Mouse (Mus musculus) MEL (cell line): ENCODE measurements at regions not wholly inside any gene's neighbourhood (a gene's known extent, or its start where the extent isn't known, plus 50 kb on each side); places are given as distances from the start of the nearest gene placed in this dataset.

Experiments
- DNase-seq: peaks from one replicate; pipeline ENCODE4 v3.0.0; 2011; ENCODE audit warnings: low read depth, low spot score
- H3K27ac ChIP-seq: 2 replicates; pipeline ENCODE4 v1.5.1; 2012; ENCODE audit warnings: low read depth, mild to moderate bottlenecking, control low read depth, low read length, moderate library complexity; ENCODE audit not compliant: control insufficient read depth
- H3K27me3 ChIP-seq, 2 experiments: fragments of 150-350 bp in 1 of 2; sonication (generic) in 1 of 2; 2 replicates each; pipeline ENCODE4 v1.6.1; 2012; ENCODE audit warnings: low read length in 2 of 2, mild to moderate bottlenecking in 2 of 2, improper control_type of control experiment in 1 of 2, moderate library complexity in 1 of 2; ENCODE audit not compliant: insufficient read depth in 2 of 2, control insufficient read depth in 1 of 2
- H3K36me3 ChIP-seq, 2 experiments: 2 replicates each; pipeline ENCODE4 v1.6.1; 2012 to 2014; ENCODE audit warnings: low read length in 2 of 2, improper control_type of control experiment in 1 of 2, inconsistent platforms in 1 of 2, mild to moderate bottlenecking in 1 of 2; ENCODE audit not compliant: insufficient read depth in 2 of 2, control insufficient read depth in 1 of 2
- H3K4me1 ChIP-seq, 2 experiments: fragments of 150-350 bp in 1 of 2; sonication (generic) in 1 of 2; 2 replicates each; pipeline ENCODE4 v1.6.1; 2012; ENCODE audit warnings: low read length in 2 of 2, improper control_type of control experiment in 1 of 2, mild to moderate bottlenecking in 1 of 2; ENCODE audit not compliant: insufficient read depth in 2 of 2, control insufficient read depth in 1 of 2
- H3K4me3 ChIP-seq, 2 experiments: fragments of 150-350 bp in 1 of 2; sonication (generic) in 1 of 2; 2 replicates each; pipeline ENCODE4 v1.5.1; 2012; ENCODE audit warnings: low read depth in 2 of 2, low read length in 2 of 2, mild to moderate bottlenecking in 2 of 2, moderate library complexity in 2 of 2, control low read depth in 1 of 2, improper control_type of control experiment in 1 of 2; ENCODE audit not compliant: control insufficient read depth in 1 of 2, insufficient read depth in 1 of 2
- H3K79me2 ChIP-seq: 2 replicates; pipeline ENCODE4 v1.6.1; 2012; ENCODE audit warnings: mild to moderate bottlenecking, low read length, moderate library complexity; ENCODE audit not compliant: control insufficient read depth, poor library complexity, insufficient read depth
- H3K9ac ChIP-seq: 2 replicates; pipeline ENCODE4 v1.6.1; 2012; ENCODE audit warnings: low read depth, mild to moderate bottlenecking, control low read depth, low read length, moderate library complexity; ENCODE audit not compliant: control insufficient read depth, poor library complexity, severe bottlenecking
- H3K9me3 ChIP-seq: fragments of 150-350 bp; sonication (generic); replicated peaks from 2 replicates; pipeline ENCODE4 v1.6.1; 2012; ENCODE audit warnings: mild to moderate bottlenecking, low read length, improper control_type of control experiment, moderate library complexity; ENCODE audit not compliant: insufficient read depth
- CHD1 ChIP-seq: IDR thresholded peaks from 2 replicates; pipeline ENCODE4 v1.6.1; 2012; ENCODE audit warnings: low read depth, mild to moderate bottlenecking, inconsistent platforms, low read length, improper control_type of control experiment
- EP300 ChIP-seq, 2 experiments: IDR thresholded peaks; 2 replicates each; pipeline ENCODE4 v1.6.1; 2011; ENCODE audit warnings: improper control_type of control experiment in 2 of 2, low read length in 2 of 2, low read depth in 1 of 2, mild to moderate bottlenecking in 1 of 2
- ETS1 ChIP-seq: IDR thresholded peaks from 2 replicates; pipeline ENCODE4 v1.6.1; 2012; ENCODE audit warnings: low read depth, mild to moderate bottlenecking, inconsistent platforms, low read length, improper control_type of control experiment, moderate library complexity
- GABPA ChIP-seq: IDR thresholded peaks from 2 replicates; pipeline ENCODE4 v1.6.1; 2012; ENCODE audit warnings: low read depth, mild to moderate bottlenecking, inconsistent platforms, low read length, improper control_type of control experiment, moderate library complexity
- GATA1 ChIP-seq: IDR thresholded peaks from 2 replicates; pipeline ENCODE4 v1.6.1; 2011; ENCODE audit warnings: low read depth, low read length, improper control_type of control experiment
- HCFC1 ChIP-seq: IDR thresholded peaks from 2 replicates; pipeline ENCODE4 v1.6.1; 2012; ENCODE audit warnings: low read depth, mild to moderate bottlenecking, inconsistent platforms, low read length, improper control_type of control experiment, moderate library complexity
- MAX ChIP-seq: IDR thresholded peaks from 2 replicates; pipeline ENCODE4 v1.6.1; 2011; ENCODE audit warnings: low read length, improper control_type of control experiment
- MXI1 ChIP-seq: IDR thresholded peaks from 2 replicates; pipeline ENCODE4 v1.6.1; 2011; ENCODE audit warnings: mild to moderate bottlenecking, low read depth, low read length, improper control_type of control experiment
- NELFE ChIP-seq: IDR thresholded peaks from 2 replicates; pipeline ENCODE4 v1.6.1; 2011; ENCODE audit warnings: low read depth, low read length, improper control_type of control experiment
- TAL1 ChIP-seq: IDR thresholded peaks from 2 replicates; pipeline ENCODE4 v1.6.1; 2012; ENCODE audit warnings: mild to moderate bottlenecking, inconsistent platforms, low read length, moderate library complexity, mixed read lengths
- TCF12 ChIP-seq: IDR thresholded peaks from 2 replicates; pipeline ENCODE4 v1.6.1; 2014; ENCODE audit warnings: low read depth, mild to moderate bottlenecking, inconsistent platforms, low read length, improper control_type of control experiment, moderate library complexity
- USF1 ChIP-seq: IDR thresholded peaks from 2 replicates; pipeline ENCODE4 v1.6.1; 2014; ENCODE audit warnings: low read depth, mild to moderate bottlenecking, inconsistent platforms, low read length, improper control_type of control experiment, moderate library complexity
- USF2 ChIP-seq, 2 experiments: IDR thresholded peaks; 2 replicates each; pipeline ENCODE4 v1.6.1; 2011 to 2012; ENCODE audit warnings: improper control_type of control experiment in 2 of 2, low read length in 2 of 2, borderline replicate concordance in 1 of 2, inconsistent platforms in 1 of 2, low read depth in 1 of 2, mild to moderate bottlenecking in 1 of 2; ENCODE audit not compliant: insufficient read depth in 1 of 2

DNA sequence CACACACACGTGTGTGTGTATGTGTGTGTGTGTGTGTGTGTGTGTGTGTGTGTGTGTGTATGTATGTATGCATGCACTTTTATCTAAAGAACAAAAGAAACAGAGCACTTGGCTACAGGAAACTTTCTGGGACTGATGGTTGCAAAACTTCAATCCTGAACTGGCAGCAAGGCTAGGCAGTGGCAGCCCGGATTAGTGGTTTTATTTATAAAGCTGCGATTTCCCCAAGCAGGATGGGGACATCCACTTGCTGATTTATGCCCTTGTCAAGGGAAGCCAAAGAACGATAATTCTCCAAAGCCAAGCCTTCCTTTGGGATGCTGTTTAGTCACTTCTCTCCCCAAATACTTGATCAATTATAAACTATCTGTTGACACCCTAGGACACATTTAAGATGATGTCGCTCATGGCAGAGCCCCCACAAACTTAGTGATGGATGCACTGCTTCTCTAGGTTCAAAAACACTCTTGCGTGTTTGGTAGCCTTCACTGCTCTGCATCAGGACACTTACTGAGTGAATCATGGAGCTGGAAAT, 1162.1 kb upstream of the Tenm4 start:
- Histone ChIP-seq H3K9me3 (no peaks in the 10 kb centered on the region), H3K27ac (no peak overlapping the region), H3K79me2 (no peaks in the 10 kb centered on the region), H3K36me3 (no peaks in the 10 kb centered on the region), H3K4me1 (no peaks in the 10 kb centered on the region), H3K9ac (no peak overlapping the region), H3K27me3 (no peaks in the 10 kb centered on the region), H3K4me3 (no peak overlapping the region)
- TF ChIP-seq GABPA (no peak), EP300 (IDR thresholded peaks at IDR 0.05; ENCODE audit: low read depth in 1 of 2, low read length in 2 of 2) (no peak)
- DNase-seq, result no peak

DNA sequence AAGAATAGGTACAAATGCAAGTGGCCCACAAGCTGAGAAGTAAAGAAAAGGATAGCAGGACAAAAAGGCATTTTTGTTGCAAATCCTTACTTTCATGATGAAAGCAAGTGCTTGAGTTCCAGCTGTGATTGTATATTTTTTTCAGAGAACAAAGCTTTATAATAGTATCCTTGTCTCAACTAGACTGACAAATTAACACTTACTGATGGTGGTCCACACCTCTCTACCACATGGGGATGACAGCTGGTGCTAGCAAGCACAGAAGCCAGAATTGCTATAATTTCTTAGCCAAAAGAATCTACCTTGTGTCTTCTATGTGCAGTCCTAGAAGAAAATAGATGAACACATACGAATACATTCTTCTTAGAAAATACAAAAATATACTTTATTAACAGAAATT, 1150.8 kb upstream of the Tenm4 start:
- TF ChIP-seq TCF12, result no peak
- no peak for DNase-seq
- no peaks in the 10 kb centered on the region for H3K9me3 ChIP-seq
- no peak overlapping the region for H3K9ac ChIP-seq
- no peak overlapping the region for H3K4me3 ChIP-seq
- no peaks in the 10 kb centered on the region for H3K79me2 ChIP-seq
- no peaks in the 10 kb centered on the region for H3K36me3 ChIP-seq
- no peaks in the 10 kb centered on the region for H3K4me1 ChIP-seq
- no peak overlapping the region for H3K27ac ChIP-seq
- H3K27me3 ChIP-seq, result no peaks in the 10 kb centered on the region

DNA sequence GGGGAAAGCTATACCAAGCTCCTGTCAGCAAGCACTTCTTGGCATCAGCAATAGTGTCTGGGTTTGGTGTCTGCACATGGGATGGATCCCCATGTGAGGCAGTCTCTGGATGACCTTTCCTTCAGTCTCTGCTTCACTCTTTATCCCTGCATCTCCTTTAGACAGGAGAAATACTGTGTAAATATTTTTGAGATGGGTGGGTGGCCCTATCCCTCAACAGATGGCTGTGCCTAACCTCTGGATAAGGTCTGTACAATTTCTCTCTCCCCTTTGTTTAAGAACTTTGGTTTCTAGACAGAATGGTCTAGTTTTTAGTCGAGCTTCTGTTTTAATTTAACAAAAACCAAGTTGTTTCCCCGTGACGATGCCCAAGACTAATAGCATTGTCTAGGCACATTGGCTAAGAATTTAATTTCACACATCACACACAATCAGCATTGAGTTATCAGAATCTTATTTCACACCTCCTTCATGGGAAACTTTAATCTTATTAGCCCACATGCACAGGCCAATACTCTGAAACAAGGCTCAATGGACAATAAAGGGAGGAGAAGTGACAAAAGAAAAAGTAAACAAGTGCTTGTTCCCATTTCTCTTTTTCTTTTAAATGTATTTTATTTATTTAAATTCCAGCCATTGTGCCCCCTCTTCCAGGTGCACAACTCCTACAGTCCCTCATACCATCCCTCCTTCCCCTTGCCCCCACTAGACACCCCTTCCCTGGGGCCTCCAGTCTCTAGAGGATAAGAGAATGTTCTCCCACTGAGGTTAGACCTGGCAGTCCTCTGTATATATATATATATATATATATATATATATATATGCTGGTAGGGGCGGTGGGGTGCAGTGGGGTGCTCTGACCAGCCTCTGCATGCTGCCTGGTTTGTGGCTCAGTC, 1142.9 kb upstream of the Tenm4 start:
- Histone ChIP-seq H3K36me3 (no peaks in the 10 kb centered on the region), H3K4me3 (no peak overlapping the region), H3K9ac (no peak overlapping the region), H3K79me2 (no peaks in the 10 kb centered on the region), H3K27me3 (no peaks in the 10 kb centered on the region), H3K9me3 (no peaks in the 10 kb centered on the region), H3K4me1 (no peaks in the 10 kb centered on the region), H3K27ac (no peak overlapping the region)
- no peak for DNase-seq
- TF ChIP-seq USF1, result no peak
- no peak for TF ChIP-seq ETS1
- no peak for TF ChIP-seq MAX
- no peak for TF ChIP-seq MXI1
- no peak for TF ChIP-seq HCFC1
- TF ChIP-seq EP300 (IDR thresholded peaks at IDR 0.05; ENCODE audit: low read depth in 1 of 2, low read length in 2 of 2), result no peak
- TF ChIP-seq GATA1, result no peak
- no peak for TF ChIP-seq CHD1
- TF ChIP-seq TAL1, result no peak
- TF ChIP-seq USF2 (IDR thresholded peaks at IDR 0.05; ENCODE audit: borderline replicate concordance in 1 of 2, insufficient read depth in 1 of 2, low read depth in 1 of 2, low read length in 2 of 2), result no peak
- TF ChIP-seq NELFE, result no peak
